Mouse (Mus musculus) lung, adult 2 months (tissue): ENCODE measurements at regions not wholly inside any gene's neighbourhood (a gene's known extent, or its start where the extent isn't known, plus 50 kb on each side); places are given as distances from the start of the nearest gene placed in this dataset.

Source experiments
- CTCF ChIP-seq: fragments of 200-500 bp; IDR thresholded peaks from 2 replicates; pipeline ENCODE4 v1.5.1; 2011; ENCODE audit warnings: mild to moderate bottlenecking, low read length, control low read depth; ENCODE audit not compliant: insufficient read depth
- POLR2A ChIP-seq: fragments of 200-500 bp; IDR thresholded peaks from 2 replicates; pipeline ENCODE4 v1.6.1; 2011; ENCODE audit warnings: low read depth, mild to moderate bottlenecking, control low read depth, low read length, borderline replicate concordance; ENCODE audit errors: extremely low read depth

DNA sequence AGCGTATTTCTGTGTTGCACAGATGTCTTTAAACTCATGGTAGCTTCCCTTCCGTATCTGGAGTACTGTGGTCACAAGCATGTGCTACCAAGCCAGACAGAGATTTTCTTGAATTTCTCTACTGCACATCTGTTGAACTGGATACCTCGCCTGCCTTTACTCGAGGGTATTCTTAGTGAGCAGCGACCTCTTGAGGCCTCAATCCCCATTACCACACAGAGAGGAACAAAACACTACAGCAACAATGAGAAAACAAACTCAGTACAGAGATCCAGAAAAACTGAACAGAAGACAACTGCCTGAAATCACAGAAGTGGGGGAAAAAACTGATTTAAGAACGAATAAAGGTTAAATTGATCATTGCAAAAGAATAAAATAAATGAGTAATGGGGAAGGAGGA lies 137.8 kb upstream of the Dlk1 start:
- TF ChIP-seq CTCF (no peak), POLR2A (no peak)
